Mouse (Mus musculus) layer of hippocampus, adult 2 months (tissue): Measurements from ENCODE around the gene Dad1. TPM values are rescaled to one million over a fixed set of nuclear protein-coding genes. Genes with fewer than 3 reads are reported as not detected.
A peak's percentile ranks its signal among the peaks of the same experiment; 100 is the strongest.

Source experiments
- DNase-seq, 2 experiments: peaks; one replicate each; pipeline ENCODE4 v3.0.0; 2022; ENCODE audit warnings: low spot score in 2 of 2
- H3K27ac ChIP-seq: fragments of 200-600 bp; 2 replicates; pipeline ENCODE4 v1.8.1; 2022
- H3K4me3 ChIP-seq: fragments of 200-600 bp; 2 replicates; pipeline ENCODE4 v1.8.1; 2022; ENCODE audit warnings: mild to moderate bottlenecking
- CTCF ChIP-seq: fragments of 200-600 bp; conservative IDR thresholded peaks from 2 replicates; pipeline ENCODE4 v1.8.1; 2022; ENCODE audit warnings: antibody characterized with exemption, mild to moderate bottlenecking, moderate library complexity
- total RNA-seq, 2 experiments: library from RNA; stranded (reverse); gene quantifications; 2 replicates each; pipeline ENCODE4 v1.2.3; 2021

Gene Dad1
- total RNA-seq, 2 experiments from 2014 or later, result 119 to 121 TPM

DNA sequence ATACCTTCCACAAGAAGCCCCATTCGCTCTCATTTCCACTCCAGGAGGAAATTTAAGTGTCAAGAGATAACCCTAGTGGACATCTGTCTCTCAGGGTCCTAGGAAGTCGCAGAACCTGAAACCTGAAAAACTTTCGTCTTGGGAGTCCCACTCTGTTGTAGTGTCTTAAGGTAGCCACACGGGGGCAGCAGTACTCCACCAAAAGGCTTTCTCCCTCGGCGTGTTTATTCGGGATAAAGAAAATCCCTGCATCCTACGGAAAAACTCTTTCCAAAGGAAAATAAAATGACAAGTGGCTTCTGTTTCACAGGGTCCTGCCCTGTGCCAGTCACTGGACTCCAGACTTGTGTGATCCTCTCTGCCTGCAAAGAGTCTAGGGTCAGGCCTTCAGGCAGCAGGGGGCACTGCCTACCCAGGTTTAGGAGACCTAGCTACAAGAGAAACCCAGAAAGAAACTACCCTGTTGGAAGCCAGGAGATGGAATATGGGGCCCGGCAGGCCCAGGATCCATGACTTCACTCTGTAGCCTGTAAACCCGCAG, 25.9 kb downstream of the Dad1 start:
- peak overlapping the region; percentile 86 for H3K27ac ChIP-seq

DNA sequence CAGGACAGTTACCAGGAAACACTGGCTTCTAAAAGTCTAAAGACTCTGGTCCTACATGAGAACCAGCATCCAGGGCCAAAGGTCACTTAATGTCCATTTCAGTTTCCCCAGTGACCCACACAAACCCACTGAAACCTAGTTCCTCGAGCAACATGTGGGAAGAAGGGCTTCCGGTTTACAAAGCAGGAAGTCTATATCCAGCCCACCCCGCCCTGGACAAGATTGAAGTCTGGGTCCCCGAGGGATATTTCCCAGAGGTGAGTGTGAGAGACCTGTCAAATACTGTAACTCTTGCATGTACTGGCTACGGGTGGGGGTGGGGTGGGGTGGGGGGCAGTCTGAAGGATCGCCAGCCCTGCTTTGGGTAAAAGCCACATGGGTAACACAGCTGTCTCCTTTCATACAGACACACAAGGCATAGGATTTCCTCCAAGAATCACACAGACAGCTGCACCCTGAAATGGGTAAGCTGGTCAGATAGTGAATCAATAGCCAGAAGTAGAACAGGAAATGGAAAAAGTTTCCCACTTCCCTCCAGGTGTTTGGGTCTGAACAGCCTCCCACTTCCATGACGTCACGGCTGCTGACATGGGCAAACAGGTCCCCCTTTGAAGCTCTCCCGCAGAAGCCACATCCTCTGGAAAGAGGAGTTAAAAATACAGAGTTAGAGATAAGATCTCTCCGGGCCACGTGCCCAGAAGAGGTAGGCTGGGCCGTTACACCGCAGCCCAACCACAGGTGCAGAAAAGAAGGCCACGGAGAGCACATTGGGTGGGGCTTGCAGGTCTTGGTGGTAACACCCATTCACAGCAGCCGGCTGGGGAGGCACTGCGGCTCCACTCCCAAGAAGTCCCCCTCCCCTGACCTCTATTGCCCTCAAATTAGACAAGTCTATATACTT, 26.7 kb downstream of the Dad1 start:
- no peak for DNase-seq
- no peak for TF ChIP-seq CTCF
- Histone ChIP-seq H3K27ac (peak overlapping the region; percentile 86; the same call in 1 of the 2 replicates), H3K4me3 (no peak overlapping the region; the same call in 1 of the 2 replicates)

More for the DNA sequence above, 25.9 kb downstream of the Dad1 start:
- peak overlapping the region; percentile 49 for H3K4me3 ChIP-seq
- peak; percentile 90 for TF ChIP-seq CTCF
- peak; percentile 55 to 73 for DNase-seq

DNA sequence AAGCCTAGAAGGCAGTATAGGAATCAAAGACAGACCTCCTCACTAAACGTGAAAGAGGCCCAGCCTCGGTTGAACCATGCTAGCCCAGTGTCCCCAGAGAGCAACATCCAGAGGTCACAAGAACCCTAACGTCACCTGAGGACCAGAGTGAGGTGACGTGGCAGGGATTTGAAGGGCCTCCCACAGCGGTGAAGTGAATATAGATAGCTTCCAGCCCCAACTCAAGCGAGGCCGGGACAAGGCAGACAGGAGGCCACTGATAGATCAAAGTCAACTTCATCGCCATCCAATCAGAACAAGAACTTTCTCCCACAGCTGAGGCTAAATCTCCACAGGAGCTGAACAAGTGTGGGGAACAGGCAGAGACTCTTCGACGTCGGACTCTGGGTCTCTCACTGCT, 28.2 kb downstream of the Dad1 start:
- DNase-seq, result no peak
- no peak for TF ChIP-seq CTCF
- no peak overlapping the region for H3K4me3 ChIP-seq
- no peak overlapping the region for H3K27ac ChIP-seq

DNA sequence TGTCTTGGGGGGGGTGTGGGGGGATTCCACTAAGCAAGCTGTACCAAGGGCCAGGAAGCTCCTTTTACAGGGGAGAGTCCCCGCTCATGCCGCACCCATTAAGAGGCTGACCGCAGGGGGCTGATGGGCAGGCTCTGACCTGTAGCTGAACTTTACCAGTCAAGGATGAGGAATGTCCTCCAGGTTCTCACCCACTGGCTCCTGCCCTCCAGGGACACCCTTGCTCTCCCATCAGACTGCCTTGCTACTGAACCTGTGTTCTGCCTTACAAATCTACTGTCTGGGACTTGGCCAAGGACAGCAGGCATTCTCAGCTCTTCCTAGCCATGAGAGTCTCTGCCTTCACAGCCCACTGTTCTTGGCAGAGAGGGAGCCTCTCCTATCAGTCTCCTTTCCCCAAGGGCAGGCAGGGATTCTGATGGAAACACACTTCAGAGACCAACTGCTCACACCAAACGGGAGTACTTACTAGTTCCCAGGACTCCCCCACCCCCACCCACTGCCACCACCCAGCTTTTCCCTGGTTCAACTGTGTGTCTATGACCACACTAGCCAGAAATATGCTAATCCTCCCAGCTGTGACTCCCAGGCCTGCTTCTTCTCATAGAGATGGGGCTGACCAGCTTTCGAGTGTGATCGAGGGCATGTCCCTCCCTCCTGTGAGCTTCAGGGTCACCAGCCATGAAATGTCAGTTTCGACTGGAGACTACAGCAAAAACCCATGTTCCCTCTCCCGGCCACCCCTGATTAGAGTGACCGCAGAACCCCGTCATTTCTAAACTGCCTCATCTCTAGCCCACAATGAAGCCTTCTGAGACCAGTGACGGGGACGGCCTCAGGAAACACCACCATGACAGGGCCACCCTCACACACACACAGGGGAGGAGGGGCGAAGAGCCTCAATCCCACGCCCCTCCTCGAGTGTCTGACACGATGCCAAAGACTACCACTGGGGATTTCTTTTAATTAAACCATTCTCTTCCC, 29.1 kb downstream of the Dad1 start:
- Histone ChIP-seq H3K4me3 (no peak overlapping the region), H3K27ac (no peak overlapping the region)
- no peak for DNase-seq
- no peak for TF ChIP-seq CTCF

DNA sequence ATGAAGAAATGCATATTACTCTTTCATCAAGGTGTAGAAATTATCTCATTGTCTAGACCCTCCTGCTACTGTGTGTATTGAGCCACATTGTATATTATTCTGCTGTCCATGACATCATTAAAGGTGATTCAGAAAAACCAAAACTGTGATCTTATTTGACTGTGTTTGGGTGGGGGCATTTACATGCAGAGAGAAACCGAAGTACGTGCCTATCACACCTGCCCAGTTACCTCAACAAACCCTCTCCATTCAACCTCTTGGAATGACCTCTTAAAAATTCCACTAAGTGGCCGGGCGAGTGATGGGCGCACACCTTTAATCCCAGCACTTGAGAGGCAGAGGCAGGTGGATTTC, 29.9 kb downstream of the Dad1 start:
- TF ChIP-seq CTCF, result no peak

DNA sequence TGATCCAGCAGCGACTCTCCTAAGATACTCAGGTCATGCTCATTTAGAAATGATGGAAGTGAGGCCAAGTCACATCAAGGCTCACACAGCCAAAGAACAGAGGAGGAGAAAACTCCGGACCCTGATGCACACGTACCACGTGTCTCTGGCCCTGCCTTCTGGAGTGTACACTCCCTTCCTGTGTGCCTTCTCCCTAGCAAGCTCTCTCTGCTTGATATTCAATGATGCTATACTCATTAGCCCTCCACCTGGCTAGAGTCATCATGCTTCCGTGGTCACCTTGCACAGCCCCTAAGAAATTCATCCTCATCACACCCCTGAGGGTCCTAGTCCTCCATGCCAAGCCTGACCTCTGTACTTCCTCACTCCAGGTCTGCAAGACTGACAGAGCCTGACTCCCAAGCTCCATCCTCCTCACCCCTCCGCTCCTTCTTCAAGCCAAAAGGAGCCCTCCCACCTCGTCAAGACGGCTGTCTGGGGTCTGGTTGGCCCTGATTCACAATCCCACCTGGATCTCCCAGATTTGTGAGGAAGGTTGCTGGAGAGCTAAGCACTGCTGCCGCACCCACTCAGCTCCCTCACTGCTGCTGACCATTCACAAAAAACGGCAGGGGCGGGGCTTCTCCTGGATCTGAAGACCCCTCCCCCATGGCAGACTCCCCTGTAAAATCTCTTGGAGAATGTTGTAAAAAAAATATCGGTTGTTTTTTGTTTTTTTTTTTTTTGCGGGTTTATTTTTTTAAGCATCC, 30.4 kb downstream of the Dad1 start:
- no peak for DNase-seq
- TF ChIP-seq CTCF, result no peak
- no peak overlapping the region for H3K27ac ChIP-seq
- H3K4me3 ChIP-seq, result no peak overlapping the region

More for the DNA sequence above, 29.9 kb downstream of the Dad1 start:
- Histone ChIP-seq H3K27ac (no peak overlapping the region), H3K4me3 (no peak overlapping the region)
- DNase-seq, result no peak

DNA sequence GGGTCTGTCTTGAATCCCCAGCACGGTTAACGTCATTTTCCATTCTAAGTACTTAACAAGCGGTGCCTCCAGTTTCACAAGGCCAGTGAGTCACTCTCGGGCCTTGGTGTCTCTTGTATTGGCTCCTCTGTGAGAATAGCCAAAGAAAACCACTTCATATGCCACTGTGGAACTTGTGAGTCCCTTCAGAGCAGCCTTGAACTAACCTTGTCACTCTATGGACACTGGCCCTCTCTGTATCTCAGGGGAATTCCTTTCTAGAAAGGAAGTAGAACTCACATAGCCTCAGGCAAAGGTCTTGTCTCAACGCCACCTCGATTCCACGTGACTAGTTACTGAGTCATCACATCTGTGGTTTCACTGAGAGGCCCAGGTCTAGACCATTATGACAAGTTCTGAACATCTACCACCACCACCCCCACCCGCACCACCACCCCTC, 31.6 kb downstream of the Dad1 start:
- Histone ChIP-seq H3K27ac (no peak overlapping the region), H3K4me3 (no peak overlapping the region)
- TF ChIP-seq CTCF, result no peak
- DNase-seq, result no peak

DNA sequence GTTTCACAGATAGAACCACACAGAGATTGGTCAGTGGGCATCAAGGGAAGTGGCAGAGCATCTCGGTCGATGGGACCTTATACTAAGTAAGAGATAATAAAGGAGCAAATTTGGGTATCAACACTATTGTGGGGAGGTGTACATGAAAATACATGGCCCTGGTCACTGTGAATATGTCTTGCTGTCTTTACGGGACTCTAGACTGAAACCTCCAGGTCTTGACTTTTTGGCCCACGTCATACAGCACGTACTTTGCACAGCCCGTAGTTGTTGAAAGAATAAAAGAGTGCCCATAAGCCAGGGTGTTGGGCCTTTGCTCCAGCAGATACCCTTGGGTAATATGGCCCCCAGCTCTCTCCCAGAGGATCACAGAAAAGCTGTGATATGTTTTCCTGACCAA, 32.3 kb downstream of the Dad1 start:
- Histone ChIP-seq H3K4me3 (no peak overlapping the region), H3K27ac (no peak overlapping the region)
- TF ChIP-seq CTCF, result no peak
- no peak for DNase-seq

DNA sequence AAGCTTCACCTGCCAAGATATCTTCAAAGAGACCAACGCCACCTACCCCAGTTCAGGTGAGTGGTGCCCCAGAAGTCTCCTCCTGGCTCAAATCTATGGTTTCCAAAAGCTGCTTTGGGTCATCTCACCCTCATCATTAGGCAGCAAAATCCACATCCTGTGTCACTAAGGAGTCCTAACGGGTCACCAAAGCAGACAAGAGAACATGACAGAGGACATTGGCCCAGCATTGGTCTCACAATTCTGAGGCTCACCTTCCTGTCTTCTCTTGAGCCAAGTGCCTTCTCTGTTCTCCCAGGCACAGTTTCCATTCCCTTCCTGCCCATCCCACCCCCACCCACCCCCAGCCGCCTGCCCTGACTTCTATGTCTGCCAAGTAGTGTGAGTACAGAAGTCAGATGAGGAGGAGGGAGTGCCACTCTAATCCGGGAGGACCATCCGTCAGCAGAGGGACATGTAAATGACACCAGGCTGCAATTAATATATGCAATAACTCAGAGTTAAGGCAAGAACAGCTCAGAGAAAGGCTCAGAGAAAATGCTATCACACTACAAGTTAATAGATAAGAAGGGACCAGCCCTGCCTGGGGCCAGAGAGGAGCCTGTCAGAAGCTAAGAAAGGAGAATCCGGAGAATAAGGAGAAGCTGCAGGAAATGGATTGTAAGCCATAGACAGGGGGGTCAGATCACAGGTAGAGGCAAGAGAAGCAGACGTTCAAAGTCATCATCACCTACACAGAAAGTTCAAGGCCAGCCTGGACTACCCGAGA, 33.0 kb downstream of the Dad1 start:
- H3K4me3 ChIP-seq, result no peak overlapping the region
- no peak for DNase-seq
- no peak overlapping the region for H3K27ac ChIP-seq
- no peak for TF ChIP-seq CTCF

DNA sequence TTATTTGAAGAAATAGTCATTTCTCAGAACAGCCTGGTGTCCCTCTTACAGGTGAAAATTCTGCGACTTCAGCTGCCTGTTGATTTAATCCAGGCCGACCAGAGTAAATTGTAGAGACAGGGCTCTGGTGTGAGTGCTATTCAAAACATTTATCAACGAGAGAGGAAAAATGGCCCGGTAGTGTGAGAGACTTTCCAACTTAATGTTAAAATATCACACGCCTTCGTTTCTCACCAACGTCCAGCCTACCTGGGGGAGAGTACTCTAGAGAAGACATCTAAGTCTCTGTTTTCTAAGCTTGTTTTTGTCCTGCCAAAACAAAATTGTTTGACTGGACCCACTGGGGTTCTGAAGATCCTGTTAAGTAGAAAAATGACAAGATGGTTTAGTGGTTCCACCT, 34.1 kb downstream of the Dad1 start:
- no peak for TF ChIP-seq CTCF
- no peak overlapping the region for H3K27ac ChIP-seq

DNA sequence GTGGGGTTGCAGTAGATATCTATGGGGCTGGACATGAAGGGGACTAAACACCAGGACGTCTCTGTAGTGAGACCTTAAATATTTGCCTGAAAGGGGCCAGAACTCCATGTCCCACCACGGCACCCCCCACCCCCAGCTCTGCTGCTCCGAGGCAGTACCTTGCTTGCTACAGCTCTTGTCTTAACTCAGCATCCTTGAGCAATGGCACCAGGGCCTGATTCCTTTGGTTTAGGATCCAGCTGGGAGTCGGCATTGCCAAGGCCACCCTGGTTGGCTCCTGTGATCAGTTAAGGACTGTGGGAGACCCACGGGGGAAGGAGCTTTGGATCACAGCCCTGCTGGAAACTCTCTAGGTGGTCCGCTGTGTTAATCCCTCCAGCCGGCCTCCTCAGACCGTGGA, 34.6 kb downstream of the Dad1 start:
- Histone ChIP-seq H3K4me3 (no peak overlapping the region), H3K27ac (no peak overlapping the region)
- DNase-seq, result no peak
- no peak for TF ChIP-seq CTCF

More for the DNA sequence above, 34.1 kb downstream of the Dad1 start:
- no peak overlapping the region for H3K4me3 ChIP-seq
- no peak for DNase-seq
